Mouse (Mus musculus): ENCODE measurements around the gene Vmn1r206.
"Not testable (repeated sequence)": the region's sequence is repeated elsewhere in the genome, so short reads cannot be mapped to it uniquely, and the experiment has no call there.

The Vmn1r206 gene

GRCm38 (mm10) chr13:22624151-22624550 lies at the start of gene Vmn1r206:
Gene Vmn1r206, minus strand, starts transcription at chr13:22624251.
- not testable (repeated sequence) for DNase-seq

- no peak for DNase-seq
These were observed 31.2 kb downstream of the Vmn1r206 start, which contains the start of gene Vmn1r205 for GRCm38 (mm10) chr13:22592900-22593299. Gene Vmn1r205, minus strand, starts transcription at chr13:22593000.

DNA sequence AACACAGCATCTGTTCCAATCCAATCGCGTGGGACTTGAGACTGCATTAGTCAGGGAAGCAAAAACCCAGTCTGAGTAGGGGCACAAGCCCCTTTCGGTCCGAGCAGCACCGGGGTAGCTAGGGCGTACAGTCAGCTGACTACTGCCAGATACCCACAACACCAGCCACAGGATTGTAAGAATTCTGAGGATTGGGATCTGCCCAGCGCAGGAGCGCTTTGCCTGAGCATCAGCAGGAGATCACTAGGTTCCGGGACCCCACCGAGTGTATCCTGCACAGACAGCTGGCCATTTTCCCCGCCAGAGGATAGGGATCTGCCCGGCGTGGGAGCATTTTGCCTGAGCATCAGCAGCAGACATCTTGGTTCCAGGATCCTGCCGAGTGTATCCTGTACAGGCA lies 40.7 kb downstream of the Vmn1r206 start:
- DNase-seq: not testable (repeated sequence)

DNA sequence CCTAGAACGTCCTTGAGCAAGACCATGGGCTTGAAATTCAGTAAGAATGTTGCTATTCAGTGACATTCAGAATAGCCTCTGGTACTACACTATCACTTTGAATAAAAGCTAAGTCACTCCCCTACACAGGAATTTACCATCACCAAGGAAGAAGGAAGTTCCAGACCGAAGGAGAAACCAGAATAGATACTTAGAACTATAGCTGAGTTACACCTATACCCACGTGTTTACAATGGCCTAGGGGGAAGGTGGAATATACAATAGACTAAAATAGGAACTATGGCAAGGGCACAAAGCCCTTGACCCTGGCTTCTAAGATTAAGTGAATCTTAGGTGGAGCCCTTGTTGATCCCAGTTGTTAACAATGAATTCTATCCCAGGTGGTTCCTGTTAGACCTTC lies 49.1 kb downstream of the Vmn1r206 start:
- DNase-seq: not testable (repeated sequence)
